Mouse (Mus musculus): ENCODE measurements around the gene Chd1. TPM values are rescaled to one million over a fixed set of nuclear protein-coding genes. Genes with fewer than 3 reads are reported as not detected.
A peak's percentile ranks its signal among the peaks of the same experiment; 100 is the strongest.

Chd1 gene
- total and polyA plus RNA-seq, 2 experiments from 2014 or later = 14.5 to 15.1 TPM

DNA sequence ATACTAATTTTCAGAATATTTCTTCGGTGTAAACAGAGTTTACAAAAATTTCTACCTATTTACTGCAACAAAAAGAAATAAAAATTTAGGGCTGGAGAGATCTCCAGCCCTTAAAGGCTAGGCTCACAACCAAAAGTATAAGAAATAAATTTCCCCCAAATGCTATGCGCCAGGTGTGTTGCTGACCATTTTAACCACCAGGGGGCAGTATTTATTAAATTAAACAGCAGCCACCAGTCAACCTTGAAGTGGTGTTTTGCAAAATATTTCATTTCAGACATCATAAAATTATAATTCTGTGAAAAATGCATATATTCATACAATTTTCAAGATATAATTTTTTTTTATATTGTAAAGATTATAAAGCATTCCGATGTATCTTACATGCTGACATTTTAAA is 82.3 kb downstream of the Chd1 start:
- peak; percentile 67 for TF ChIP-seq CTCF (IDR thresholded peaks at IDR 0.05; ENCODE audit: low read depth)
- no peak overlapping the region for H3K9ac ChIP-seq (replicated peaks; ENCODE audit: low read length)
- no peak overlapping the region for H3K4me2 ChIP-seq (ENCODE audit: low read depth, low read length)
- no peak overlapping the region for H3K27ac ChIP-seq
- no peaks in the 10 kb centered on the region for H3K36me3 ChIP-seq (ENCODE audit: insufficient read depth, low read length)
- WGBS = 28% methylated on average over 3 of the region's 3 CpGs
- no peaks in the 10 kb centered on the region for H3K27me3 ChIP-seq (ENCODE audit: insufficient read depth, low read length)
- H3K9me3 ChIP-seq (ENCODE audit: low read length) = no peaks in the 10 kb centered on the region
- H3K4me3 ChIP-seq (ENCODE audit: low read length) = no peak overlapping the region
- peak; percentile 84 for DNase-seq (ENCODE audit: low spot score)
- ATAC-seq = 0 out of 2 replicates have a peak, but pooled peaks have one; percentile 55
- H3K4me1 ChIP-seq (ENCODE audit: insufficient read depth, low read length) = no peaks in the 10 kb centered on the region

DNA sequence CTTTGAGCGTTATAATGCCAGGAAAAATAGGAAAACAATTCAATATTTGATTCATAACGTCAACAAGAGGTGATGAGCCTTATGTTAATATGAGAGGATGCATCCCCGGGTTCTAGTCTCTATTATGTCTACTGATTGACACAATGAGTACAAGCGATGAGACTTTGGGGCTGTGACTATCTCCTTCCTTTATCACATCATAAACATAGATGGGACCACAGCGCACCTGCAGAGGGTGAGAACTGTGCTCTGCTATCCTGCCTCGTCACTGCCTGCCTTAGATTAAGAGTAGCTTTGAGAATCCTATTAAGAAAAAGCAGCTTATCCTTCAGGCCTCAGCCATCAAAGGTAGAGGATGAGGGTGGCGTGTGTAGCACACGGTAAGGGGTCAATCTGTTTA is 85.9 kb downstream of the Chd1 start:
- Histone ChIP-seq H3K4me1 (ENCODE audit: insufficient read depth, low read length) (no peaks in the 10 kb centered on the region), H3K36me3 (ENCODE audit: insufficient read depth, low read length) (no peaks in the 10 kb centered on the region), H3K27ac (no peak overlapping the region), H3K4me2 (ENCODE audit: low read depth, low read length) (no peak overlapping the region), H3K9me3 (ENCODE audit: low read length) (no peaks in the 10 kb centered on the region), H3K27me3 (ENCODE audit: insufficient read depth, low read length) (no peaks in the 10 kb centered on the region), H3K4me3 (ENCODE audit: low read length) (no peak overlapping the region), H3K9ac (replicated peaks; ENCODE audit: low read length) (no peak overlapping the region)
- no peak for TF ChIP-seq CTCF (IDR thresholded peaks at IDR 0.05; ENCODE audit: low read depth)
- DNase-seq (ENCODE audit: low spot score) (no peak), ATAC-seq (no peak)
- WGBS = 81% methylated on average over 8 of the region's 8 CpGs

DNA sequence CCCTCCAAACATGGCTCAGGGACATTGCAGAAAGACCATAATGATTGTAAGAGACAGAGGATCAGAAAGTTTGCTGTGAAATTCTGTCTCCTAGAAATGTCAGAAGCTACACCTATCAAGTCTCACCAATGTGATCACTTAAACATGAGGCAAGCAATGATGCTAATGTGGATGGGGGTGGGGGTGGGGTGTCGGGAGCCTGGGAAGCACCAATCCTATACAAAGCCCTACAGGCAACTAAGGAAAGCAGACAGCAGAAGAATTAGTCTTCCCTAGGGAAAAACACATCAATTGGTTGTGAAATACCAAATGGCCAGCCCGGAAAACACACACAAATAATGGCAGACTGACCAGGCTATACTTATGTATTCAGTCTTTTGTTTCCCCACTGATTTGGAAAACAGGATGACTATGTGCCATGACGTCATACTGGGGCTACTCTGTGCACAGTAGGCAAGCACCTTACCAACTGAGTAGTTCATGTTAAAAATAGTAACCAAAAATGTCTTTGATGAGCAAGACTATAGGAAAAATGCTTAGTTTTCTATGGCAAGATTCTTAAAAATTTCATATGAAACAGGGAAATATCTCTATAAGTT is 94.5 kb downstream of the Chd1 start:
- Histone ChIP-seq H3K4me3 (ENCODE audit: low read length) (no peak overlapping the region), H3K27me3 (ENCODE audit: insufficient read depth, low read length) (no peaks in the 10 kb centered on the region), H3K27ac (no peak overlapping the region), H3K4me2 (ENCODE audit: low read depth, low read length) (no peak overlapping the region), H3K36me3 (ENCODE audit: insufficient read depth, low read length) (no peaks in the 10 kb centered on the region), H3K9ac (replicated peaks; ENCODE audit: low read length) (no peak overlapping the region), H3K9me3 (ENCODE audit: low read length) (no peaks in the 10 kb centered on the region), H3K4me1 (ENCODE audit: insufficient read depth, low read length) (no peaks in the 10 kb centered on the region)
- ATAC-seq (no peak), DNase-seq (ENCODE audit: low spot score) (no peak)
- WGBS = 58% methylated on average over 3 of the region's 3 CpGs
- TF ChIP-seq CTCF (IDR thresholded peaks at IDR 0.05; ENCODE audit: low read depth) = no peak

DNA sequence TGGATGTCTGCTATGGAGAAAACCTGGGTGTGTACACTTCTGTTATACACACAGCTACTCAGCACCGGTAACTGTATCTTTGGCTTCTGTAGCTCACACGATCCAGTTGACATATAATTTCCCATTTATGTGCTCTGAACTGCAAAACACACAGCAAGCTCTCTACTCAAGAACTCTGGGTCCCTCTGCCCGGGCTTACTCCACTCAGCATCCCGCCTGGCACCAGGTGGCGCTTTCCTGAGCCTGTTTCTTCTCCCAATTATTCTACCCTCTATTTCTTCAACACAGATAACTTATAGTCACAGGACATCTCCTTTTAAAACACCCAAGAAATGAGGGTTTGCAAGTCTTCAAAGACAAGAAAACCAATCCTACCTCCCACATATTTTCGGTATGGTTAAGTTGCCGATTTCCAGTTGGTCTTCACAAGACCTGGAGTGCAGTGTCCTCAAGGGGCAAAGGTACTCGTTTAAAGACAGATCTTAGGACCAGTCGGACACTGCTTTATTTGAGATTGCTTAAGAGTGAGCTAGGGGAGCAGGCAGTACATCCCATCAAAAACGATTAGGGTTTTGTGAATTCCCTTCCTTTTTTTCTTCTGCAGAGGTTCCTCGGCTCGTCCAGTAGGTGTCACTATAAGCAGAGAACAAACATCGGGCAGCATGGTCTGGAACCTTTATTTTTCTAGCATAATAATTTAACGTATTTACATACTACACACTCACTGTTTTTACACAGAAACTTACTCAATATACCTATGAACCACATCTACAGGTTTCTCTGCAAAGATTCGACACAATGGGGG is 99.4 kb downstream of the Chd1 start:
- Histone ChIP-seq H3K4me2 (ENCODE audit: low read depth, low read length) (no peak overlapping the region), H3K27me3 (ENCODE audit: insufficient read depth, low read length) (no peaks in the 10 kb centered on the region), H3K27ac (no peak overlapping the region), H3K4me3 (ENCODE audit: low read length) (no peak overlapping the region), H3K9ac (replicated peaks; ENCODE audit: low read length) (no peak overlapping the region), H3K9me3 (ENCODE audit: low read length) (no peaks in the 10 kb centered on the region), H3K4me1 (ENCODE audit: insufficient read depth, low read length) (peaks cover 9% of the 10 kb centered on the region; the same call in 1 of the 2 replicates), H3K36me3 (ENCODE audit: insufficient read depth, low read length) (no peaks in the 10 kb centered on the region)
- ATAC-seq (peak; percentile 50), DNase-seq (ENCODE audit: low spot score) (peak; percentile 72)
- TF ChIP-seq CTCF (IDR thresholded peaks at IDR 0.05; ENCODE audit: low read depth) = peak; percentile 76
- 48% methylated on average over 15 of the region's 15 CpGs for WGBS

DNA sequence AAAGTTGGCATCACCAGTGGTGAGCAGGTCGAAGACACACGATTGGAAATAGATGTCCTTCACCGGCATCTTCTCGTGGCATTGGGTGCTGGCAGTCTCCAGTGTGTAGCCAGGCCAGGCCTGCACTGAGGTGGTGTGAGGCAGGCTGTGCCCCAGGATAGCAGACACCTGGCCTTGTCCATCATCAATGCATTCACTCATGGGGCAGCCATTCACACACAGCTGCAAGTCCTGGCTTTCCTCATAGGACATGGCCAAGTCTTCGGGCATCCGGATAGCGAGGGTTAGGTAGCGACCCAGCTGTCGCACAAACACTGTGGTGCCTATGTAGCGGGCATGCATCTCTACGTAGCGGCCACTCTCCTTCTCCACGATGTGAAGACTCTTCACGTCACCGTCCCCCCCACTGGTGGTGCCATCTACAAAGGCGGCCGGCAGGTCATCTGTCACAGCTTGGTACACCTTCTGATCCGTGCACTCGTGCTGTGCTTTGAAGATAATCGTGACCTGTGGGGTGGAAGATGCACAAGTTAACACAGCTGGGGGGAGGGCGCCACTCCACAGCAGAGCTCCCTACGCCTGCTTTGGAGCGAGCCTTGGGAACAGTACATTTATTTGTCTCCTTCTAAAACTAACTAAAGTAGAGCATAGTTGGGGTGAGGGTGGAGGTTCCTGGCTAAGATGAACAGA is 102.7 kb downstream of the Chd1 start:
- 77% methylated on average over 23 of the region's 23 CpGs for WGBS
- Histone ChIP-seq H3K4me1 (ENCODE audit: insufficient read depth, low read length) (peaks cover 9% of the 10 kb centered on the region; the same call in 1 of the 2 replicates), H3K36me3 (ENCODE audit: insufficient read depth, low read length) (no peaks in the 10 kb centered on the region), H3K27ac (no peak overlapping the region), H3K4me2 (ENCODE audit: low read depth, low read length) (no peak overlapping the region), H3K9ac (replicated peaks; ENCODE audit: low read length) (no peak overlapping the region), H3K4me3 (ENCODE audit: low read length) (no peak overlapping the region), H3K9me3 (ENCODE audit: low read length) (no peaks in the 10 kb centered on the region), H3K27me3 (ENCODE audit: insufficient read depth, low read length) (no peaks in the 10 kb centered on the region)
- DNase-seq (ENCODE audit: low spot score) (no peak), ATAC-seq (0 out of 2 replicates have a peak, but pooled peaks have one; percentile 11)
- no peak for TF ChIP-seq CTCF (IDR thresholded peaks at IDR 0.05; ENCODE audit: low read depth)

DNA sequence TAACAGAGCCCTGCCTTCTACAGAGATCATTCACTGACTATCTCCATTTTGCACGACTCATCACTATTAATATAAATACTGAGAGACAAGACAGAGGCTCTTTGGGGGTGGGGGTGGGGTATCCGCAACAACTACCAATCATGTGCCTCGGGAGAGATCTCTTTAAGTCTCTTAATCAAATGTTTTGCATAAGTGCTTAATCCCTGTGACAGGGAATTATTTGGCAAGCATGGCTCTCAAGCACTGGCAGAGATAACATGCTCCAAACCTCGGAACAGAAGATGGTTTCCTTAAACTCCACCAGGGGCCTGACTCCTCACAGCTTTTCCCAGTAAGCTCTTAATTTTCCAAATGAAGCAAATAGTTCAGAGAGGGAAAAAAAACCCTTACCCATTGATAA is 103.2 kb downstream of the Chd1 start:
- Histone ChIP-seq H3K9me3 (ENCODE audit: low read length) (no peaks in the 10 kb centered on the region), H3K4me2 (ENCODE audit: low read depth, low read length) (no peak overlapping the region), H3K4me3 (ENCODE audit: low read length) (no peak overlapping the region), H3K4me1 (ENCODE audit: insufficient read depth, low read length) (peaks cover 9% of the 10 kb centered on the region; the same call in 1 of the 2 replicates), H3K27me3 (ENCODE audit: insufficient read depth, low read length) (no peaks in the 10 kb centered on the region), H3K36me3 (ENCODE audit: insufficient read depth, low read length) (no peaks in the 10 kb centered on the region), H3K9ac (replicated peaks; ENCODE audit: low read length) (no peak overlapping the region), H3K27ac (no peak overlapping the region)
- 33% methylated on average over 4 of the region's 4 CpGs for WGBS
- DNase-seq (ENCODE audit: low spot score) (no peak), ATAC-seq (no peak)
- TF ChIP-seq CTCF (IDR thresholded peaks at IDR 0.05; ENCODE audit: low read depth) = no peak
